Mouse (Mus musculus) G1E (cell line): ENCODE data around the gene Gmppb.

Experiments
- CTCF ChIP-seq: IDR thresholded peaks from 2 replicates; pipeline ENCODE4 v1.5.1; 2012; ENCODE audit warnings: low read depth, low read length, inconsistent platforms, mixed read lengths
- GATA1 ChIP-seq: IDR thresholded peaks from 2 replicates; pipeline ENCODE4 v1.6.1; 2012; ENCODE audit warnings: borderline replicate concordance, low read length, inconsistent platforms, mixed read lengths
- GATA2 ChIP-seq: IDR thresholded peaks from 2 replicates; pipeline ENCODE4 v1.6.1; 2012; ENCODE audit warnings: low read depth, low read length, inconsistent platforms, borderline replicate concordance
- POLR2AphosphoS5 ChIP-seq: IDR thresholded peaks from 2 replicates; pipeline ENCODE4 v1.6.1; 2012; ENCODE audit warnings: low read depth, low read length, inconsistent platforms; ENCODE audit not compliant: insufficient replicate concordance
- TAL1 ChIP-seq: conservative IDR thresholded peaks from 2 replicates; pipeline ENCODE4 v1.6.1; 2012; ENCODE audit warnings: low read depth, low read length, inconsistent platforms, mixed read lengths

DNA sequence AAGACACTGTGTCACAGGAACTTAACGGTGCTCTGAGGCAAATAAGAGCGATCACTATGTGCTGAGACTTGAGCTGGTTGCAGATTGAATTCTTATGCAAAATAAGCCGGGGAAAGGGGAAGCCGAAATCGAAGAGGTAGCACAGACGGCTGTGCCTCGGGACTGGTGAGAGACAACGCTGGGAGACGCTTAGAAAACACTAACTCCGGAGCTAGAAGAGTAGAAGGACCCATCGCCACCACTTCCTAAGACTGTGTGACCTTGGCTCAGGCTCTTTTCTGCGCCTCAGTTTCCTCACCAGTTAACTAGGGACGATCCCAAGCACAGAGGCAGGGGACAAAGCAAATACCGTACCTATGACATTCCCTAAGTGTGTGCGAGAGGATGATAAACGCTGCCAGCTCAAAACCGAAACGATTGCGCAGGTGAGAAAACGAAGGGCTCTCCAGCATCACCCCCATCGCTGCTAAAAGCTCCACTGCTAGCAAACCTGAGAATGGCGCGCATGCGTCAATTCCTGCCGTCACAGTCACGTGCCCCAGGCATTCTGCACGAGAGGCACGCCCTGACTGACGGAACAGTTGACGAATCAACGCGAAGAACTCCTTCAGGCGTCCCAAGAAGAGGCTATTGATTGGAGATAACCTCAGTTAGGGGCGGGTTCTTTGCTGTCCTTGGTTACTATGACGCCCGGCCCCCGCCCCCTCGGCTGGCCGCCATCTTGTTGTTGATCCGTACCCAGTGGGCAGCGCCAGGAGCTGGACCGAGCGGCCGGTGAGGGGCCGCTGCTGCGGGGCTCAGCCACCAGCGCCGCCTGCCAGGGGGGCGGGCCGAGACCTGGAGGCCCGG lies 46.9 kb upstream of the Gmppb start, which contains the start of gene Ip6k1:
- TF ChIP-seq CTCF (no peak), GATA1 (no peak), POLR2AphosphoS5 (no peak), TAL1 (no peak), GATA2 (no peak)
